Mouse (Mus musculus): ENCODE results near the gene Lhx2. TPM values are rescaled to one million over a fixed set of nuclear protein-coding genes. Genes with fewer than 3 reads are reported as not detected.
A peak's percentile ranks its signal among the peaks of the same experiment; 100 is the strongest.

The Lhx2 gene
- polyA plus RNA-seq, 1 experiment from 2014 or later, result 13.2 TPM

DNA sequence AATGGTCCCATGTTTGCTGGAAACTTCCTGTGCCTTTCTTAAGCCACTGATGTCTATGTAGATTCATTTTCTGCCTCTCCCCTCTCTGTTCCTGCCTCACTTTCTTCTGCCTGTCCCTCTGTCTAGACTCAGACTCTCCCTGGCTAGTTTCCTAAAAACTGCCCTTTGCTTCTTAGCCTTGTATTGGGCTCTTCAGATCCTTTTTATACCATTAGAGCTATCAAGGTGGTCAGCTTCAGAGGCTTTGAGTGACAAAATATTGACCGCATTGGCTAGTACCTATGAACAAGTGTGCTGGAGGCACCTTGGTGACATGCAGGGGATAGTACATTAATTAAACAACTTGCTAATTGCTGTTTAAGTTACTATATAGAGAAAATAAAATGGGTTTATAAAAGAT, 4.5 kb downstream of the Lhx2 start:
- ATAC-seq (ENCODE audit: low FRiP score) (no peak), DNase-seq (ENCODE audit: low spot score) (no peak)
- H3K4me3 ChIP-seq (replicated peaks; ENCODE audit: low read length), result no peak overlapping the region; the same call in 1 of the 2 replicates
- peak overlapping the region; percentile 48; the same call in 1 of the 2 replicates for H3K27ac ChIP-seq
- H3K4me2 ChIP-seq (replicated peaks), result peak overlapping the region; percentile 51
- no peaks in the 10 kb centered on the region for H3K36me3 ChIP-seq (replicated peaks; ENCODE audit: control insufficient read depth, insufficient read depth)
- H3K4me1 ChIP-seq (replicated peaks; ENCODE audit: control insufficient read depth, insufficient read depth, low read length), result peaks cover 7% of the 10 kb centered on the region; the same call in 1 of the 2 replicates
- peak overlapping the region; percentile 22; the same call in 1 of the 2 replicates for H3K9ac ChIP-seq
- 25% methylated on average over 1 of the region's 1 CpGs for WGBS
- peaks cover 96% of the 10 kb centered on the region for H3K27me3 ChIP-seq (ENCODE audit: control insufficient read depth, insufficient read depth, low read length)
- no peaks in the 10 kb centered on the region for H3K9me3 ChIP-seq (ENCODE audit: control insufficient read depth, low read length)

DNA sequence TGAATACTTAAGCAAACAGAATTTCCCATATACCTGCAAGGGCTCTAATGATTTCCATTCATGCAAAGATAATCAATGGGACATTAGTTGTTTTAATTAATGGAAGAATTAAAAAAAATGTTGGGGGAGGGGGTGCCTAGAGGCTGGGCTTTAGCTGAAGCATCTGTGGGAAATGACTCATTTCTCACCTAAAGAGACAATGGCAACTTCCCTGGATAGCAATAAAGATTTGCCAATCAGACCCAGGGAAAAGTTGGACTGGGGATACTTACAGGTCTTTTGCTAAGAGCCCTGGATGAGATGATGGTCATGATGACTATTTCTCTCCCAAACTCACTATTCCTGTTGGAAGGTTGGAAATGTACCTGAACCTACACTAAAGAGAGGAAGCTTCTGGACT, 5.6 kb downstream of the Lhx2 start:
- no peak for ATAC-seq (ENCODE audit: low FRiP score)
- peak overlapping the region; percentile 51 for H3K4me2 ChIP-seq (replicated peaks)
- H3K27me3 ChIP-seq (ENCODE audit: control insufficient read depth, insufficient read depth, low read length), result peaks cover 97% of the 10 kb centered on the region
- H3K9ac ChIP-seq, result no peak overlapping the region
- DNase-seq (ENCODE audit: low spot score), result no peak
- H3K4me1 ChIP-seq (replicated peaks; ENCODE audit: control insufficient read depth, insufficient read depth, low read length), result no peaks in the 10 kb centered on the region; the same call in 1 of the 2 replicates
- H3K9me3 ChIP-seq (ENCODE audit: control insufficient read depth, low read length), result no peaks in the 10 kb centered on the region
- H3K36me3 ChIP-seq (replicated peaks; ENCODE audit: control insufficient read depth, insufficient read depth), result no peaks in the 10 kb centered on the region
- H3K4me3 ChIP-seq (replicated peaks; ENCODE audit: low read length), result no peak overlapping the region
- H3K27ac ChIP-seq, result no peak overlapping the region

DNA sequence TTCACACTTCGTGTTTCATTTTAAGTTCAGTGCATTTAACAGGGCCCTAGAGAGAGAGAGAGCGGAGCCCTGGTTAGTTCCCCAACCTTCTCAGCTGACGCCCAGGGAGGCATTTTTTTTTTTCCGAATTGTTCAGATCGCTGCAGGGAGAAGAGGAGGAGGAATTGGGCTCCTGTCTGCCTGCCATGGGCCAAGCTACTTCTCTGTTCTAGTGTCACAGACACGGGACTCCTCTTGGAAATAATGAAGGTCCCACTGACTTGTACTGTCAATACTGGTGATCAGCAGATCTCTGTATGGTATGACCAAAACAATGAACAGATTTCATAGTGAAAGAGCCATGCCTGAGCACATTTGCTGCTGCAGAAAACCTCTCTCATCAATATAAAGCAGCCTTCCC, 7.3 kb downstream of the Lhx2 start:
- Histone ChIP-seq H3K4me3 (replicated peaks; ENCODE audit: low read length) (no peak overlapping the region), H3K4me2 (replicated peaks) (peak overlapping the region; percentile 51), H3K27me3 (ENCODE audit: control insufficient read depth, insufficient read depth, low read length) (peaks cover 99% of the 10 kb centered on the region), H3K27ac (peak overlapping the region; percentile 78), H3K36me3 (replicated peaks; ENCODE audit: control insufficient read depth, insufficient read depth) (no peaks in the 10 kb centered on the region), H3K4me1 (replicated peaks; ENCODE audit: control insufficient read depth, insufficient read depth, low read length) (peaks cover 4% of the 10 kb centered on the region; the same call in 1 of the 2 replicates), H3K9ac (peak overlapping the region; percentile 24; the same call in 1 of the 2 replicates), H3K9me3 (ENCODE audit: control insufficient read depth, low read length) (no peaks in the 10 kb centered on the region)
- DNase-seq (ENCODE audit: low spot score), result no peak
- WGBS, result 3% methylated on average over 6 of the region's 6 CpGs
- no peak for ATAC-seq (ENCODE audit: low FRiP score)

DNA sequence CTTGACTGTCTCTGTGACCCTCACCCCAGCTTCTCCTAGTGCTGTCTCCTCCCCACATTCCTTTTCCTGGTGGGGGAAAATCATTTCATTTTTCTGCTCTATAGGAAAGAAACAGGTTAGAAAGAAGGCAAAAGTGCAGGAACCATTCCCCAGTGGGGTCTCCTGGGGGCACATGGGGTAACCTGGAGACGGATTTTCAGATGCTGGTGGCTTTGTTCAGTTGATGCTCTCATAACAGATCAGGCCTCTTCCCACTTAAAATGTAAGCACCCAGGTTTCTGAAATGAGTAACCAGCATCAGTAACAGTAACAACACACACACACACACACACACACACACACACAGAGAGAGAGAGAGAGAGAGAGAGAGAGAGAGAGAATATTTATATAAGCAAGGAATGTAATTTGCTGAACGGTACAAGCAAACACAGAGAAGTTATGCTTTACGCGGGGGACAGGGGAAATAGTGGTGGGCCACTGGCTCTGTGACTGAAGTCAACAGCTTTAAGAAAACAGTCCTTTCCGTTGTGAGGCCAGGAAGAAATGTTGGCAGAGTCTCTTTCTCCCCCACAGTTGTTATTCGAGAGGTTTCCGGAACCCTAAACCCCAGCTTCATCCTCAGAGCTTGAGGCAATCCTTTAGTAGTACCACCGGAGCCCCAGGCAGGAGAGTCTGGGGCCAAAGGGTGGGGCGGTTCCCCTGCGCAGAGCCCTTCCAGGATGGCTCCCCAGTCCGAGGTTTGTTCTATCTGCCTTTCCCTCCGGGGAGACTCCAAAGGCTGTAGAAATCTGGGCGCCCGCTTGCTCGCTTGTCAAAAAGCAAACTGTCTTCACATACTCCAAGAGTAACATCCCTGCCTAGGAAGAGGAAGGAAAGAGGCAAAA, 8.0 kb downstream of the Lhx2 start:
- Histone ChIP-seq H3K9me3 (ENCODE audit: control insufficient read depth, low read length) (no peaks in the 10 kb centered on the region), H3K36me3 (replicated peaks; ENCODE audit: control insufficient read depth, insufficient read depth) (no peaks in the 10 kb centered on the region), H3K9ac (peak overlapping the region; percentile 24), H3K4me1 (replicated peaks; ENCODE audit: control insufficient read depth, insufficient read depth, low read length) (peaks cover 5% of the 10 kb centered on the region; the same call in 1 of the 2 replicates), H3K27me3 (ENCODE audit: control insufficient read depth, insufficient read depth, low read length) (peaks cover 99% of the 10 kb centered on the region), H3K4me3 (replicated peaks; ENCODE audit: low read length) (peak overlapping the region; percentile 25), H3K4me2 (replicated peaks) (peak overlapping the region; percentile 51), H3K27ac (peak overlapping the region; percentile 78)
- 1% methylated on average over 15 of the region's 15 CpGs for WGBS
- ATAC-seq (ENCODE audit: low FRiP score) (no peak), DNase-seq (ENCODE audit: low spot score) (no peak)

DNA sequence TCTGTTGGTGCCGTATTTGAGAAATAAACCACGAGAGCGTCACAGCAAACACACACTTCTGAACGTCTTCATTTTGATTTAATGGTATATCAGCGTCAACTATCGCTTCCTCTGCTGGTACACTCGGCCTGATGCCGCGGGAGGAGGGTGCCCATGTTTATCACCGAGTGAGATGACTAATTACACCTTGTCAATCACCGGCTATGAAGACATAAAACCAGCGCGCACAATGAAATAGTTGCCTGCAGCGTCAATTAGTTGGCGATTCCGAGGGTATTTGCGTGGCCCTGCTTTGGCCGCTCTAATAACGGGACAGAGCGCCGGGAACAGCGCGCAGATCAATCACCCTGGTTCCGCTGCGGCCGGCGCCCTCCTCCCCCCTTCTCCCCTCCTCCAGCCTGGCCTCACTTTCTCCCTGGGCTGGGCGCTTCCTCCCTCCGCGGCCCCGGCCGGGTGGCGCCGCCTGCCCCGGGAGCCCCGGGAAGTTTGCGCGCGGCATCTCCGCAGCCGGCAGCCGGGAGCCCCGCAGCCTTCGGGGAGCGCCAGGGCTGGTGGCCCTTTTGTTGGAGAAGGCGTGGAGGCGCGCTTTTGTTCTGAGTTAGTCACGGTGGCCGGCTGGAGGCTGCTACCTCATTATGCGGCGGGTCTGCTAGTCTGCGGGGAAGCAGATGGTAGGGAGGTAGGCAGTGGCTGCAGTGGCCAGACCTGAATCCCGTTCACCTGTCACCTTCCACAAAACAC, 8.9 kb downstream of the Lhx2 start:
- Histone ChIP-seq H3K4me3 (replicated peaks; ENCODE audit: low read length) (peak overlapping the region; percentile 25), H3K9me3 (ENCODE audit: control insufficient read depth, low read length) (no peaks in the 10 kb centered on the region), H3K9ac (peak overlapping the region; percentile 53), H3K4me2 (replicated peaks) (peak overlapping the region; percentile 51), H3K36me3 (replicated peaks; ENCODE audit: control insufficient read depth, insufficient read depth) (no peaks in the 10 kb centered on the region), H3K27me3 (ENCODE audit: control insufficient read depth, insufficient read depth, low read length) (peaks cover 99% of the 10 kb centered on the region), H3K4me1 (replicated peaks; ENCODE audit: control insufficient read depth, insufficient read depth, low read length) (peaks cover 5% of the 10 kb centered on the region; the same call in 1 of the 2 replicates), H3K27ac (peak overlapping the region; percentile 78)
- WGBS, result under 1% methylated on average over 52 of the region's 54 CpGs
- DNase-seq (ENCODE audit: low spot score), result no peak
- peak; percentile 32; the same call in 1 of the 2 replicates for ATAC-seq (ENCODE audit: low FRiP score)

DNA sequence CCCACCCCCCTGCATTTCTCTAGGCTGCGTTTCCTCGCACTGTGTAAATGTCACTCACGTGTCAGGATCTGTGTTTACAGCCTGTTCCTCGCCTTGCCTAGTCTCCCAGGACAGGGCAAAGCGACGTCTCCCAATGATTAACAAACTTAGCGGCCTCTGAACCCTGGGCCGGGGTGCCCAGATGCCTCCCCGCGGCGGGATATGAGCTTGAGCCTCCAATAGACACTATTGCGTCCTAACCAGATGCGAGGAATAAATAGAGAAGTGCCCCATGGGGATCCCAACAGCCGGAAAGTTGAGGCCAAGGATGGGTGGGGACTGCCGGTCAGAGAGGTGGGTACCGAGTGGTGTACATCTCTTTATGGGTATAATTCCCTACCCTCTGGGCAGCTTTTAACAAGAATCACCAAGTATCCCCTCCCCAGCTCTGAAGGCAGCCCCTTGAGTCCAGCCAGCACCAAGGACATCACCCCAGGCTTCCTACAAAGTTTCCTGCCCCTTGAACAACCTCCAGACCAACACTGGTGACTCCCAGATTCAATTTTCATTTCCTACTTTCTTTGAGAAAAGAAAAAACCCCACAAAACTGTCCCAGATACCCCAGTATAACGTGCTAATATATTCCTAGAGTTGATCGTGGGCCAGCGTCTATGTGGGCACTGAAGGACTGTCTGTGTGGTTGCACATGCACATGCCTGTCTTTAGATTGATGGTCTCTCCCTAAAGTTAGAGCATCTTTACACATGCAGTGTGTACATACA, 9.8 kb downstream of the Lhx2 start:
- under 1% methylated on average over 19 of the region's 19 CpGs for WGBS
- Histone ChIP-seq H3K36me3 (replicated peaks; ENCODE audit: control insufficient read depth, insufficient read depth) (no peaks in the 10 kb centered on the region), H3K4me1 (replicated peaks; ENCODE audit: control insufficient read depth, insufficient read depth, low read length) (peaks cover 5% of the 10 kb centered on the region; the same call in 1 of the 2 replicates), H3K4me2 (replicated peaks) (peak overlapping the region; percentile 51), H3K27me3 (ENCODE audit: control insufficient read depth, insufficient read depth, low read length) (peaks cover 99% of the 10 kb centered on the region), H3K9me3 (ENCODE audit: control insufficient read depth, low read length) (no peaks in the 10 kb centered on the region), H3K9ac (peak overlapping the region; percentile 53), H3K27ac (peak overlapping the region; percentile 78), H3K4me3 (replicated peaks; ENCODE audit: low read length) (peak overlapping the region; percentile 25)
- DNase-seq (ENCODE audit: low spot score), result no peak
- ATAC-seq (ENCODE audit: low FRiP score), result no peak

DNA sequence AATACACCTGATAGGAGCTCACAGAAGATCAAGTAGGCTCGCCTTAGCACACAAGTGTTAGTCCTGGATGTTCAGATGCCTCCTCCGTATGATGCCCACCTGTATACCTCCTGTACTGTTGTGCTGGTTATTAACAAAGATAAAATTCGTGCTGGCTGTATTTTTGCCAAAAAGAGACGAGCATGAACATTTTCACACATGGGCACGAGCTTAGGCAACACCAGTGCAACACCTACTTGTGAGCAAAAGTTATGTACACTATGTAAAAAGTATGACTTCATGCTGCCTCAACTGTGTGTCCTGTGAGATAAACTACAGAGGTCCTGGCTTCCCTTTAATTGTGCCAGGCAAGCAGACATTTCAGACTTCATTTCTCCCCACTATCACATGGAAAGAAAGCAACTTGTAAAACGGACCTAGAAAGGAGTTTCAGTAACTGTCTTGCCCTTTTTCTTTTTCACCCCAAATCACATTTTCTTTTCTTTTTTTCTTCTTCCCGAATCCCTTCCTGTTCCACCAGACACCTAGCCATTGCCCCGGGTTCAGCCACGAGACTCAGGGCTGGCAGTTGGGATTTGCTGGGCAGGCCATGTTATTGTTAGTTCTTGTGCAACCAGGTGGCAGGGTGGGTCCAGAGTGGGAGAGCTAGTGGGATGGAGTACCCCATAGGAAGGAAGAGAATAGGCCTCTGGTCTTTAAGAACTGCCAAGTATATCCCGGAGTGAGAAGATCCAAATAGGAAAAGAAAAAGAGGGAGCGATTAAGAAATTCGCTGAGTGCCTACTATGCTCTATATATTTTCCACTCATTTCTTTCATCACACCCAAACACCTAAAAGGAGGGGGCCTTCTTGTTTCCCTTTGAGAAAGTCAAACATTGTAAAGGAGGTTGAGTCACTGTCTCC, 10.6 kb downstream of the Lhx2 start:
- ATAC-seq (ENCODE audit: low FRiP score) (no peak), DNase-seq (ENCODE audit: low spot score) (no peak)
- Histone ChIP-seq H3K27me3 (ENCODE audit: control insufficient read depth, insufficient read depth, low read length) (peaks cover 99% of the 10 kb centered on the region), H3K36me3 (replicated peaks; ENCODE audit: control insufficient read depth, insufficient read depth) (no peaks in the 10 kb centered on the region), H3K9ac (no peak overlapping the region), H3K4me3 (replicated peaks; ENCODE audit: low read length) (peak overlapping the region; percentile 38), H3K9me3 (ENCODE audit: control insufficient read depth, low read length) (no peaks in the 10 kb centered on the region), H3K4me2 (replicated peaks) (peak overlapping the region; percentile 51), H3K4me1 (replicated peaks; ENCODE audit: control insufficient read depth, insufficient read depth, low read length) (peaks cover 5% of the 10 kb centered on the region; the same call in 1 of the 2 replicates), H3K27ac (peak overlapping the region; percentile 58)
- WGBS, result 5% methylated on average over 12 of the region's 12 CpGs

DNA sequence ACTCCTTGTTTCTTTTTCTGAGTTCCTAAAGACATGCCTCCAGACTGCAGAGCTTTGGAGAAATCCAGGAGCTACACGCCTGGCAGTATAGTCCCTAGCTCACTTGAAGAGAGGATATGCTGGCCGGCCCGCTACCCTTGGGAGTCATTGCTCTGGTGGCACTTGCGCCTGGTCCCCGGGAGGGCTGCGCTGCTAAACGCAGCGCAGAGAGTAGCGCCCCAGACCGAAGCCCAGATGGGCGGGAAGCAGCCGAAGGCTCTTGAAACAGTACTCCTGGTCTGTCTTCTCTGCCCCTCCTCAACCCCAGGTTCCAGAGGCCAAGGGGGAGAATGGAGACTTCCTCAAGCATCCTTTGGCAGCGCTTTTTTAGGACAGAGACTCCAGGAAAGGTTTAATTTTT, 11.3 kb downstream of the Lhx2 start:
- Histone ChIP-seq H3K4me1 (replicated peaks; ENCODE audit: control insufficient read depth, insufficient read depth, low read length) (peaks cover 5% of the 10 kb centered on the region; the same call in 1 of the 2 replicates), H3K36me3 (replicated peaks; ENCODE audit: control insufficient read depth, insufficient read depth) (no peaks in the 10 kb centered on the region)
- WGBS, result 0% methylated on average over 13 of the region's 13 CpGs

More for the DNA sequence above, 11.3 kb downstream of the Lhx2 start:
- H3K27ac ChIP-seq, result peak overlapping the region; percentile 58
- DNase-seq (ENCODE audit: low spot score) (no peak), ATAC-seq (ENCODE audit: low FRiP score) (no peak)
- H3K27me3 ChIP-seq (ENCODE audit: control insufficient read depth, insufficient read depth, low read length), result peaks cover 99% of the 10 kb centered on the region
- peak overlapping the region; percentile 51 for H3K4me2 ChIP-seq (replicated peaks)
- H3K9ac ChIP-seq, result peak overlapping the region; percentile 46; the same call in 1 of the 2 replicates
- peak overlapping the region; percentile 38 for H3K4me3 ChIP-seq (replicated peaks; ENCODE audit: low read length)
- no peaks in the 10 kb centered on the region for H3K9me3 ChIP-seq (ENCODE audit: control insufficient read depth, low read length)

Data from hindbrain, embryonic 14.5 days (tissue).